Mouse (Mus musculus): ENCODE data around the gene Cfap46. TPM values are rescaled to one million over a fixed set of nuclear protein-coding genes. Genes with fewer than 3 reads are reported as not detected.

Cfap46 gene
- polyA plus RNA-seq, 1 experiment, result not detected

- peaks cover 55% of the 10 kb centered on the region for H3K27me3 ChIP-seq (ENCODE audit: control insufficient read depth, insufficient read depth, low read length)
Observed at GRCm38 (mm10) chr7:139580851-139581775, 102.5 kb downstream of the Cfap46 start.

GRCm38 (mm10) chr7:139579261-139579905 is 104.2 kb downstream of the Cfap46 start:
- Histone ChIP-seq H3K27me3 (ENCODE audit: control insufficient read depth, insufficient read depth, low read length) (peaks cover 39% of the 10 kb centered on the region), H3K4me3 (ENCODE audit: low read depth, low read length) (no peak overlapping the region), H3K4me1 (ENCODE audit: control insufficient read depth, insufficient read depth, insufficient read length, low read length) (peaks cover 13% of the 10 kb centered on the region), H3K36me3 (ENCODE audit: control insufficient read depth, insufficient read depth, low read length) (peaks cover 37% of the 10 kb centered on the region), H3K27ac (ENCODE audit: insufficient read depth, low read depth, low read length) (no peak overlapping the region)
- no peak for TF ChIP-seq CTCF (IDR thresholded peaks at IDR 0.05; ENCODE audit: extremely low read depth, insufficient read length, insufficient replicate concordance, low read depth, low read length)
- TF ChIP-seq POLR2A (IDR thresholded peaks at IDR 0.05; ENCODE audit: low read depth, low read length), result no peak
- 85% methylated on average over 21 of the region's 21 CpGs for WGBS

More at GRCm38 (mm10) chr7:139580851-139581775, 102.5 kb downstream of the Cfap46 start:
- Histone ChIP-seq H3K4me3 (ENCODE audit: low read depth, low read length) (peak overlapping the region; percentile 50; the same call in 1 of the 2 replicates), H3K27ac (ENCODE audit: insufficient read depth, low read depth, low read length) (no peak overlapping the region), H3K4me1 (ENCODE audit: control insufficient read depth, insufficient read depth, insufficient read length, low read length) (peaks cover 13% of the 10 kb centered on the region), H3K36me3 (ENCODE audit: control insufficient read depth, insufficient read depth, low read length) (peaks cover 25% of the 10 kb centered on the region)
- 8% methylated on average over 78 of the region's 78 CpGs for WGBS
- TF ChIP-seq CTCF (IDR thresholded peaks at IDR 0.05; ENCODE audit: extremely low read depth, insufficient read length, insufficient replicate concordance, low read depth, low read length) (no peak), POLR2A (IDR thresholded peaks at IDR 0.05; ENCODE audit: low read depth, low read length) (no peak)

- 88% methylated on average over 16 of the region's 16 CpGs for WGBS
- Histone ChIP-seq H3K36me3 (ENCODE audit: control insufficient read depth, insufficient read depth, low read length) (peaks cover 37% of the 10 kb centered on the region), H3K27me3 (ENCODE audit: control insufficient read depth, insufficient read depth, low read length) (peaks cover 10% of the 10 kb centered on the region), H3K4me3 (ENCODE audit: low read depth, low read length) (no peak overlapping the region), H3K4me1 (ENCODE audit: control insufficient read depth, insufficient read depth, insufficient read length, low read length) (peaks cover 3% of the 10 kb centered on the region; the same call in 1 of the 2 replicates), H3K27ac (ENCODE audit: insufficient read depth, low read depth, low read length) (no peak overlapping the region)
- TF ChIP-seq CTCF (IDR thresholded peaks at IDR 0.05; ENCODE audit: extremely low read depth, insufficient read length, insufficient replicate concordance, low read depth, low read length), result no peak
- TF ChIP-seq POLR2A (IDR thresholded peaks at IDR 0.05; ENCODE audit: low read depth, low read length), result no peak
Observed at GRCm38 (mm10) chr7:139576064-139576686, 107.4 kb downstream of the Cfap46 start.

GRCm38 (mm10) chr7:139572665-139573064 is 111.0 kb downstream of the Cfap46 start:
- WGBS, result 60% methylated on average over 3 of the region's 3 CpGs
- Histone ChIP-seq H3K27me3 (ENCODE audit: control insufficient read depth, insufficient read depth, low read length) (no peaks in the 10 kb centered on the region), H3K36me3 (ENCODE audit: control insufficient read depth, insufficient read depth, low read length) (peaks cover 23% of the 10 kb centered on the region), H3K4me1 (ENCODE audit: control insufficient read depth, insufficient read depth, insufficient read length, low read length) (no peaks in the 10 kb centered on the region), H3K27ac (ENCODE audit: insufficient read depth, low read depth, low read length) (no peak overlapping the region), H3K4me3 (ENCODE audit: low read depth, low read length) (no peak overlapping the region)
- no peak for TF ChIP-seq CTCF (IDR thresholded peaks at IDR 0.05; ENCODE audit: extremely low read depth, insufficient read length, insufficient replicate concordance, low read depth, low read length)
- no peak for TF ChIP-seq POLR2A (IDR thresholded peaks at IDR 0.05; ENCODE audit: low read depth, low read length)

GRCm38 (mm10) chr7:139570788-139571187 is 112.8 kb downstream of the Cfap46 start:
- Histone ChIP-seq H3K27me3 (ENCODE audit: control insufficient read depth, insufficient read depth, low read length) (no peaks in the 10 kb centered on the region), H3K27ac (ENCODE audit: insufficient read depth, low read depth, low read length) (no peak overlapping the region), H3K4me3 (ENCODE audit: low read depth, low read length) (no peak overlapping the region), H3K36me3 (ENCODE audit: control insufficient read depth, insufficient read depth, low read length) (peaks cover 27% of the 10 kb centered on the region), H3K4me1 (ENCODE audit: control insufficient read depth, insufficient read depth, insufficient read length, low read length) (no peaks in the 10 kb centered on the region)
- WGBS, result 95% methylated on average over 5 of the region's 5 CpGs
- TF ChIP-seq CTCF (IDR thresholded peaks at IDR 0.05; ENCODE audit: extremely low read depth, insufficient read length, insufficient replicate concordance, low read depth, low read length), result no peak

- no peak overlapping the region for H3K4me3 ChIP-seq (ENCODE audit: low read depth, low read length)
- H3K36me3 ChIP-seq (ENCODE audit: control insufficient read depth, insufficient read depth, low read length), result peaks cover 27% of the 10 kb centered on the region
- no peaks in the 10 kb centered on the region for H3K27me3 ChIP-seq (ENCODE audit: control insufficient read depth, insufficient read depth, low read length)
- no peak overlapping the region for H3K27ac ChIP-seq (ENCODE audit: insufficient read depth, low read depth, low read length)
- TF ChIP-seq POLR2A (IDR thresholded peaks at IDR 0.05; ENCODE audit: low read depth, low read length) (no peak), CTCF (IDR thresholded peaks at IDR 0.05; ENCODE audit: extremely low read depth, insufficient read length, insufficient replicate concordance, low read depth, low read length) (no peak)
- no peaks in the 10 kb centered on the region for H3K4me1 ChIP-seq (ENCODE audit: control insufficient read depth, insufficient read depth, insufficient read length, low read length)
- WGBS, result 81% methylated on average over 8 of the region's 8 CpGs
Observed at GRCm38 (mm10) chr7:139566533-139566932, 117.1 kb downstream of the Cfap46 start.
